In the genomic region with DNA sequence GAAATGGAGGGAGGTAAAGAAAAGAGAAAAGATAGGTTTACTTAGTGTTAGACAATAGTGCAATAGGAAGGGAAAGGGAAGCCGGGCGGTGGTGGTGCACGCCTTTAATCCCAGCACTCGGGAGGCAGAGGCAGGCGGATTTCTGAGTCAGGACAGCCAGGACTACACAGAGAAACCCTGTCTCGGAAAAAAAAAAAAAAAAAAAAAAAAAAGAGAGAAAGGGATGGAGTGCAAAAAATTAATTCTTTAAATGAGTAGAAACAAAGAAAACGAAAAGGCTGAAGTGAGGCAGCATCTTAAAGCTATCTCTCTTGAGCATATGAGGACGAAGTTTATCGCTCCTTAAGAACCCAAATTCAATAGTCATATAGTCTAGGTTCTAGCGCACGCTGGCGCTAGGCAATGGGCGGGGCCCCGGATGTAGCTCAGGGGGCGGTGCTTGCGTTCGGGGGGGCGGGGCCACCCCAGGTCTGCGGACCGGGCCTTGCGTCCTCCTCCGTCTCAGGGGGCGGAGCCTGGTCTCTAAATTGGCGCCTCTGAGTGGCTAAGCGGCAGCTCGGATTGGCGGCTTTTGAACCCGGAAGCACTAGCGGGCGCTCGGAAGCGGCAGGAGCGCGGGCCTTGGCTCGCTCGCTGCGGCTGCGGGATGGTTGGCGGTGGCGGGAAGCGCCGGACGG, we compare ENCODE assay signal across 1 mouse cellular context.
TF ChIP-seq lines count a peak whose summit lies in the region.

Gene Hpf1, plus strand, starts transcription at position 576 of the 677 bp plus-strand sequence.

TF ChIP-seq in MEL, 35 proteins besides CTCF, POLR2A, EP300 and RAD21 (continued from another document):
- TF ChIP-seq ZNF384 (IDR thresholded peaks at IDR 0.05; ENCODE audit: low read depth, low read length) = peak; percentile 91
- no peak for TF ChIP-seq JUND (IDR thresholded peaks at IDR 0.05; ENCODE audit: low read depth, low read length)
- no peak for TF ChIP-seq MEF2A (IDR thresholded peaks at IDR 0.05; ENCODE audit: extremely low read depth, insufficient replicate concordance, low read depth, low read length, poor library complexity, severe bottlenecking)
- TF ChIP-seq MXI1 (IDR thresholded peaks at IDR 0.05; ENCODE audit: low read depth, low read length) = 0 out of 2 replicates have a peak, but pooled peaks have one; percentile 62
- TF ChIP-seq ETS1 (IDR thresholded peaks at IDR 0.05; ENCODE audit: low read depth, low read length) = no peak
- peak; percentile 85 for TF ChIP-seq NELFE (IDR thresholded peaks at IDR 0.05; ENCODE audit: low read depth, low read length)
- no peak for TF ChIP-seq ZC3H11A (IDR thresholded peaks at IDR 0.05; ENCODE audit: low read depth, low read length)
- no peak; the same call in 1 of the 2 replicates for TF ChIP-seq KAT2A (conservative IDR thresholded peaks at IDR 0.05; ENCODE audit: low read depth, low read length)
- TF ChIP-seq GATA1 (IDR thresholded peaks at IDR 0.05; ENCODE audit: low read depth, low read length) = 0 out of 2 replicates have a peak, but pooled peaks have one; percentile 8
- TF ChIP-seq CHD1 (IDR thresholded peaks at IDR 0.05; ENCODE audit: low read depth, low read length) = no peak
- TF ChIP-seq POLR2AphosphoS5 (IDR thresholded peaks at IDR 0.05; ENCODE audit: borderline replicate concordance, low read depth, low read length) = no peak
- peak; percentile 89 for TF ChIP-seq ELF1 (IDR thresholded peaks at IDR 0.05; ENCODE audit: low read depth, low read length)
